Mouse (Mus musculus) lung, adult 2 months (tissue): Measurements from ENCODE around the gene Gm43064.
A peak's percentile ranks its signal among the peaks of the same experiment; 100 is the strongest.

Source experiments
- CTCF ChIP-seq: fragments of 200-500 bp; IDR thresholded peaks from 2 replicates; pipeline ENCODE4 v1.5.1; 2011; ENCODE audit warnings: mild to moderate bottlenecking, low read length, control low read depth; ENCODE audit not compliant: insufficient read depth
- POLR2A ChIP-seq: fragments of 200-500 bp; IDR thresholded peaks from 2 replicates; pipeline ENCODE4 v1.6.1; 2011; ENCODE audit warnings: low read depth, mild to moderate bottlenecking, control low read depth, low read length, borderline replicate concordance; ENCODE audit errors: extremely low read depth

DNA sequence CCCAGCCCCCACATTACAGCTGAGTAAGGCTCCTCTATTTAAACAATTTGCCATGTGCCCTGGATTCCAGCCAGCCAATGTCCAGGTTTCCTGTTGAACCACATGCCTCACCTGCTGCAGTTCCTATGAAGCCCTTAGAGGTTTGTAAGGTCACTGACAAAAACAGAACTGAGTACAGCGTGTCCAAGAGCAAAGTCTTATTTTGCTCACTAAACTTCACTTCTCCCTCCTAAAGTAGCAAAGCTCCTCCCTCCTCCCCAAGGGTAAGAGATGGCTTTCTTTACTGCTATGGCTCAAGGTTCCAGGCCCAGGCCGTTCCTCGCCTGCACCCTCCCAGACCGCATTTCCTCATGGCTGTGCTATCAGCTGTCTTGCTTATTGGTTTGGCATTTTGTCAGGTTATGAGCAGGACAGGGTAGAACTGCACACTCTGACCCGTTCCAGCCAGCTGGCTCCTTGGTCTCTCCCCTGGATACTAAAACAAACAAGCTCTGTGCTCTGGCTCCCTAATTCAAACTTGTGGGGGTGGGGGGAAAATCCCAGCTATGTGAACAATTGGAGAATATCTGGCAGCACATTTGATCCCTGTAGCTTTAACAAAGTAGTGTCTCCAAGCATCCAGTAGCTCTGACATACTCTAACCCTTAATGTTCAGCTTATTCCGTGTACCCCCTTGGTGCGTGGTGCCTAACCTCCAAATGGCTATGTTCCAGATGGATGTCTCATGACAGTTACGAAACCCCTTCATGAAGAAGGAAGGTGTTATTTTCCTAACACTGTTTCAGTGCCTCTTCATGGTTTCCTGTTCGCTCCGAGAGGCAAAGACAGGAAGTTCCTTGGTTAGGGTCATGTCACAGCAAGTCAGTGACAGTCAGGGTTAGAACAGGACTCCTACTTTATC lies 7.5 kb upstream of the Gm43064 start:
- TF ChIP-seq CTCF (no peak), POLR2A (peak; percentile 35; the same call in 1 of the 2 replicates)
